Mouse (Mus musculus) forebrain, embryonic 10.5 days (tissue): Measurements from ENCODE around the gene Myo5c. TPM values are rescaled to one million over a fixed set of nuclear protein-coding genes. Genes with fewer than 3 reads are reported as not detected.

Experiments used
- DNase-seq: peaks from one replicate; pipeline ENCODE4 v3.0.0-alpha.2; 2017; ENCODE audit warnings: low spot score; ENCODE audit errors: extremely low spot score
- H3K27ac ChIP-seq: fragments of 300-500 bp; sonication (generic); 2 replicates; pipeline ENCODE4 v1.5.1; 2016; ENCODE audit warnings: mild to moderate bottlenecking
- H3K27me3 ChIP-seq: fragments of 300-500 bp; sonication (generic); 2 replicates; pipeline ENCODE4 v1.6.1; 2016; ENCODE audit warnings: mild to moderate bottlenecking; ENCODE audit not compliant: poor library complexity, severe bottlenecking
- H3K36me3 ChIP-seq: fragments of 300-500 bp; sonication (generic); replicated peaks from 2 replicates; pipeline ENCODE4 v1.6.1; 2016; ENCODE audit warnings: mild to moderate bottlenecking, moderate library complexity
- H3K4me1 ChIP-seq: fragments of 300-500 bp; sonication (generic); 2 replicates; pipeline ENCODE4 v1.6.1; 2016
- H3K4me3 ChIP-seq: fragments of 300-500 bp; sonication (generic); 2 replicates; pipeline ENCODE4 v1.5.1; 2016; ENCODE audit warnings: mild to moderate bottlenecking, moderate library complexity
- H3K9me3 ChIP-seq: fragments of 300-500 bp; sonication (generic); 2 replicates; pipeline ENCODE4 v1.6.1; 2016; ENCODE audit warnings: mild to moderate bottlenecking, moderate library complexity
- WGBS: fragments of 180-500 bp; shearing (Covaris S2); methylation state at CpG from one replicate; pipeline ENCODE4 v1.1.7; 2016; 5-methylcytosine and 5-hydroxymethylcytosine counted together
- polyA plus RNA-seq: library from polyadenylated mRNA; unstranded; fragments of >200 nt; fragmentation: Nextera tagmentation; extraction: Ambion mirVana; gene quantifications from 2 replicates; pipeline ENCODE4 v1.2.1, GENCODE M21; 2016

The Myo5c gene
- polyA plus RNA-seq, 1 experiment from 2014 or later = 0.61 TPM

DNA sequence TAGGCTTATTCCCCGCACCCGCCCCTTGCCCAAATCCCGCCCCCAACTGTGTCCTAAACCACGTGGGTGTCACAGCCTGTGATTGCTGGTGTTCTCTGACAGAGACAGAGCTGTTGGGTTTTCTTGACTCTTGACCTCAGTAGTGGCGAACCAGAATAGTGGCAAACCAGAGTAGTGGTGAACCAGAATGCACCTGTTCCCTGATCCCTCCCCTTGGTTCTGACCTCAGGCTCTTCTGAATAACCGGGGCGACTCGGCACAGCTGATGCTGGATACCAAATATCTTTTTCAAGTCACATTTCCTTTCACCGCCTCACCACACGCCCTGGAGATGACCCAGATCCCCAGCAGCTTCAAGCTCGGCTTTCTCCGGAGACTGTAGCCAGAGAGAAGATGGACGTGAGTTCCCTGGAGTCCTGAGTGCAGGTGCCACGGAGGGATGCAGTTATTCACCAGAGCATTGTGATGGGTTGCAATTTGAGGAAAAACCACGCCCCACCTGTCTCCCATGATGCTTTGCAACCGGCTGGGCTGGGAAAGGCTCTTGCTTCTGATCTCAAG, 72.0 kb downstream of the Myo5c start:
- no peak overlapping the region for H3K27ac ChIP-seq
- DNase-seq = no peak
- H3K9me3 ChIP-seq = no peaks in the 10 kb centered on the region
- H3K27me3 ChIP-seq = no peaks in the 10 kb centered on the region
- peak overlapping the region; percentile 32 for H3K4me3 ChIP-seq
- no peaks in the 10 kb centered on the region for H3K36me3 ChIP-seq
- 35% methylated on average over 16 of the region's 16 CpGs for WGBS
- peaks cover 9% of the 10 kb centered on the region for H3K4me1 ChIP-seq

DNA sequence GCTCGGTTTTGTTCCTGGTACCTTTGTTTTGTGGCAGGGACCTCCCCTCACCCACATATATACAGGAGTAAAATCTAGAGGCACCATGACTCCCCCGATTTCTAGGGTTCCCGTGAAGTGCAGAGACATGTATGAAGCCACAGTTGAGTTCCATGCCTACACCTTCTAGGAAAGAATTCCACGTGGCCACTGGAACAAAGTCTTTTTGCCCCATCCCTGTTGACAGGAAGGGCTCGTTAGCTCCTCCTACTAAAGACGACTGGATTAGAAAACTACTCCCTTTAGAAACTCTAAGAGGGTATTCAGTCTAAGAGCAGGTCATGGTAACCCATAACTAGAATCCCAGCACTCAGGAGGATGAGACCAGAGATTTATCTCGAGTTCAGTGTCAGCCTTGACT, 72.5 kb downstream of the Myo5c start:
- H3K4me1 ChIP-seq = peaks cover 9% of the 10 kb centered on the region
- 41% methylated on average over 7 of the region's 7 CpGs for WGBS
- no peaks in the 10 kb centered on the region for H3K27me3 ChIP-seq
- peak overlapping the region; percentile 32 for H3K4me3 ChIP-seq
- no peaks in the 10 kb centered on the region for H3K36me3 ChIP-seq
- H3K27ac ChIP-seq = no peak overlapping the region
- no peaks in the 10 kb centered on the region for H3K9me3 ChIP-seq
- DNase-seq = no peak

DNA sequence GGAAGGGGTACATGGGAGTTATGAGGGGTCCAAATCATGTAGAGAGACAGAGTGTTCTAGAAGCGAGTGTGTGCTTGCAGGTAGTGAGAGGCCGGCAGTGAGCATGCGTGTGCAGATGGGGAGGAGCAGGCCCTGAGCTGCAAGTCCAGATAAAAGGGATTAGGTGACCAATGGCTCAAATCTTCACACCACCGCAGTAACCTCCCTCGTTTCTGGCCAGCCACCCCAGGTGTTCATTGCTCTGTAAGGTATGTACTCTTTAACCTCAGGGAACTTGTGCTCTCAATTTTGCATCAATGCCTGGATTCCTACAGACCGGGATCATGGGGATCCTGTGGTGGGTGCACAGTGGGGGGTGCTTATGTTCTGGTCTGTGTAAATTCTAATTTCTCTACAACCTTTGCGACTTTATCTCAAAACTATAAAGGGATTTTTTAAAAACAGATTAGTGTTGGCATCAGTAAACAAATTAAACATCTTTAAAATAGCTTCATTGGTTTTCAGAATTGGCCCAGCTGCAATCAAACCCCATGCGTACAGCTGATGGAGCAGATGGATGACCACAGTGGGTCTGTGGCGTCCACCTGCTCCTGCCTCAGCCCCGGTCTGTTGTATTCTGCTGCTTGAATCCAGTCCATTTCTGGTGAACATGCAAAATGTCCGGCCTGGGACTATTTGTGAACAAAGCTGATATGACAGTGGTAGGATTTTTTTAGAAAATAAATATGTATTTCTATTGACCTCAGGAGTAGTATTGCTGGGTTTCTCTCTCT, 74.5 kb downstream of the Myo5c start, which contains the start of gene Gnb5:
Gnb5 (plus strand) TSS at position 163 of the 773 bp plus-strand sequence.
- Histone ChIP-seq H3K4me3 (no peak within 1 kb of the TSS), H3K27me3 (no peaks in the 10 kb centered on the region), H3K36me3 (no peaks in the 10 kb centered on the region), H3K4me1 (peaks cover 9% of the 10 kb centered on the region), H3K9me3 (no peaks in the 10 kb centered on the region), H3K27ac (no peak within 1 kb of the TSS)
- no peak for DNase-seq
- WGBS = 82% methylated on average over 11 of the region's 11 CpGs

DNA sequence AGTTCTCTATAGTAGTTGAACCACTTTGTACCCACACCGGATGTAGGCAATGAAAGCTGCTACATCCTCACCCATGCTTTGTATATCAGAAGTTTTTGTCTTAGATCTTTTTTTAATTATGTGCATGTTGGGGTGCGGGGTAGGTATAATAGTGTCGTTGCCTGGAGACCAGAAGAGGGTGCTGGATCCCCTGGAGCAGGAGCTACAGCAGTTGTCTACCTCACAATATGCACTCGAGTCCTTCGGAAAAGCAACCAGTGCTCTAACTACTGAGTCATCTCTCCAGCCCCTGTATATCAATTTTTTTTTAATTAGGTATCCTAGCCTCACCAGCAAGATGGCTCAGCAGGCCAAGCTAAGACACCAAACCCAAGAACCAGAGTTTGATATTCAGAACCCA, 75.2 kb downstream of the Myo5c start:
- Histone ChIP-seq H3K36me3 (no peaks in the 10 kb centered on the region), H3K4me3 (no peak overlapping the region), H3K27me3 (no peaks in the 10 kb centered on the region), H3K27ac (no peak overlapping the region), H3K9me3 (no peaks in the 10 kb centered on the region), H3K4me1 (peaks cover 9% of the 10 kb centered on the region)
- no peak for DNase-seq
- 94% methylated on average over 5 of the region's 5 CpGs for WGBS

DNA sequence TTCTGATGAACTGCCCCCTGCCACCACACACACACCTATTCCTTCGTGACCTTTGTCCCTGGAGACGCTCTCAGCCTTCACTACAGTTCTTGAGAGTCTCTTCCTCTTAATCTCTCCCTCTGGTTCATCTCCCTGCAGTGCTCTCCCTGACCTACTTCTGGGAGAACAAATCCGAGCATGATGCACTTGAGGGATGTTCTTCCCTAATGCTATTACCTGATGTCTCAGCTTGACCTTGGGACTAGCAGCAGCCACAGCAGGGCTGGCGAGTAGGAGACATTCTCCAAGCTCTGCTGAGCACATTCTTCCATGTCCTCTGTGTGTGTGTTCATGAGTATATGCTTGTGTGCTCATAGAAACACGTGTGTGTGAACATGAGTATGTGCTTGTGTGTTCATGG, 76.8 kb downstream of the Myo5c start:
- DNase-seq = no peak
- Histone ChIP-seq H3K27me3 (no peaks in the 10 kb centered on the region), H3K36me3 (no peaks in the 10 kb centered on the region), H3K4me1 (peaks cover 15% of the 10 kb centered on the region), H3K9me3 (no peaks in the 10 kb centered on the region), H3K4me3 (no peak overlapping the region), H3K27ac (no peak overlapping the region)
- WGBS = 74% methylated on average over 5 of the region's 5 CpGs

DNA sequence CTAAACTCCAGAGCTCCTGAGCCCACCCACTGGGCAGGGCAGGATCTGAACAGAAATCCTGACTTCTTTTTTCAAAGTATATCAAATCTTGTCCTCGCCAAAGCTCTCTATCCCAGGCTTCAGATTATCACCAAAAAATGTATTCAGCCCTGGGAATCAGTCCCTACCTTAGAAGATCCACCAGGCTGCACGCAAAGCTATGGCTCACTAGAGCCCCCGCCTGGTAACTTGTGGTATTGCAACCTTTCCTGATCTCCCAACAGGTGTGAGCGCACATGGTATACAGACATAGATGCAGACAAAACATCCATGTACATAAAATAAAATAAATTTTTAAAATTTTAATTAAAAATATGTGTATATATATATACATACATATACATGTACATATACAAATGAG, 80.2 kb downstream of the Myo5c start:
- WGBS = 19% methylated on average over 4 of the region's 4 CpGs
- no peaks in the 10 kb centered on the region for H3K9me3 ChIP-seq

DNA sequence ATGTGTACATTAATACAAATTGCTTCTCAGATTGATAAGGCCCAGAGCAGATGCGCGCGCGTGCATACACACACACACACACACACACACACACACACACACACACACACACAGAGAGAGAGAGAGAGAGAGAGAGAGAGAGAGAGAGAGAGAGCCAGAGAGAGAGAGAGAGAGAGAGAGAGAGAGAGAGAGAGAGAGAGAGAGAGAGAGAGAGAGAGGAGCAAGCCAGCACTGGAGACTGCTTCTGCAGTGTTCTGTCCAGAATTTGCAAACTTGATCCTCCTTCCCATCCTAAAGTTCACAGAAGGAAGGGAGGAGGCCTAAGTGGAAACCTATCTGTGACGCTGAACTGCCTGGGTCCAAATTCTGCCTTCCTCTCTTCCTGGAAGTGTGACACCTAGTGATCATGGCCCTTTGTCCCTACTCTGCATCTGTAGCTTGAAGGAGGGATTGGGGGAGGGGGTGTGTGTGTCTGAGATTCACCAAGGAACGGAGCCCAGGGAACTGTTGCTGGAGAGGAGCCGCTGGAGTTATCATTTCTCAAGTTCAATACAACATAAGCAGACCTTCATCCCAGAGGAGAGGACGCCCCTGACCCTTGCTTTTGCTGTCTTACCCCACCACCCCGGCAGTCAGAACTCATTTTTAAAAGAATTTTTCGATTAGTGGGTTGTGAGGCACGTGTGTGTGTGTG, 81.5 kb downstream of the Myo5c start:
- peaks cover 31% of the 10 kb centered on the region for H3K4me1 ChIP-seq
- peak overlapping the region; percentile 87 for H3K27ac ChIP-seq
- H3K9me3 ChIP-seq = no peaks in the 10 kb centered on the region
- WGBS = 34% methylated on average over 11 of the region's 11 CpGs
- peak overlapping the region; percentile 71 for H3K4me3 ChIP-seq
- DNase-seq = no peak
- H3K27me3 ChIP-seq = no peaks in the 10 kb centered on the region
- 0 out of 2 replicates have a peak, but pooled peaks cover 3% of the 10 kb centered on the region for H3K36me3 ChIP-seq

More for the DNA sequence above, 80.2 kb downstream of the Myo5c start:
- Histone ChIP-seq H3K36me3 (no peaks in the 10 kb centered on the region), H3K4me3 (no peak overlapping the region), H3K4me1 (peaks cover 31% of the 10 kb centered on the region), H3K27ac (no peak overlapping the region), H3K27me3 (no peaks in the 10 kb centered on the region)
- peak; percentile 73 for DNase-seq

DNA sequence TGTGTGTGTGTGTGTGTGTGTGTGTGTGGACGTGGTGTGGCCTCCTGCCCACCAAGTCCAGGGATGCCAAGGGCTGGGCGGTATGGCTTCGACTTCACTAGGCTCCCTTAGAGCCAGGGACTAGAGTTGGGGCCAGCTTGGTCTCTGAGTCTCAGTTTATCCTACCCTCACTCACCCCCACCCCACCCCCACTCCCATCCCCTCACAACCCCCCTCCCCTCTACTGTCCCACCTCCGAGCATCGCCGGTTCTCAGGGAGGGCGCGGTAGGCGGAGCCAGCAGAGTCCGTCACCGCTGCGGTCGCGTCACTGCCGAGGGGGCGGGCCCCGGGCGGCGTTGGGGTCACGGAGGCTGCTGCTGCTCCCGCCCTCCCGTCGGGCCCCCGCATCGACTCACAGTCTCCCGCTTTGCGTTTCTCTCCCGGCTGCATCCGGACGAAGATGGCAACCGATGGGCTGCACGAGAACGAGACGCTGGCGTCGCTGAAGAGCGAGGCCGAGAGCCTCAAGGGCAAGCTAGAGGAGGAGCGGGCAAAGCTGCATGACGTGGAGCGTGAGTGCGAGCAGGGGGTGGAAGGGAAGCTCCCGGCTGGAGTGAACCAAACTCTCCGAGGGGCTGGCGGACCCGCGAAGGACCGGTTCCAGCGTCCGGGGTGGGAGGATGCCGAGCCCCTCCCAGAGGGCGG, 82.2 kb downstream of the Myo5c start:
- no peaks in the 10 kb centered on the region for H3K9me3 ChIP-seq
- H3K27me3 ChIP-seq = no peaks in the 10 kb centered on the region
- WGBS = under 1% methylated on average over 52 of the region's 52 CpGs
- peaks cover 31% of the 10 kb centered on the region for H3K4me1 ChIP-seq
- H3K4me3 ChIP-seq = peak overlapping the region; percentile 71
- DNase-seq = peak; percentile 85
- H3K36me3 ChIP-seq = 0 out of 2 replicates have a peak, but pooled peaks cover 3% of the 10 kb centered on the region
- H3K27ac ChIP-seq = peak overlapping the region; percentile 87

DNA sequence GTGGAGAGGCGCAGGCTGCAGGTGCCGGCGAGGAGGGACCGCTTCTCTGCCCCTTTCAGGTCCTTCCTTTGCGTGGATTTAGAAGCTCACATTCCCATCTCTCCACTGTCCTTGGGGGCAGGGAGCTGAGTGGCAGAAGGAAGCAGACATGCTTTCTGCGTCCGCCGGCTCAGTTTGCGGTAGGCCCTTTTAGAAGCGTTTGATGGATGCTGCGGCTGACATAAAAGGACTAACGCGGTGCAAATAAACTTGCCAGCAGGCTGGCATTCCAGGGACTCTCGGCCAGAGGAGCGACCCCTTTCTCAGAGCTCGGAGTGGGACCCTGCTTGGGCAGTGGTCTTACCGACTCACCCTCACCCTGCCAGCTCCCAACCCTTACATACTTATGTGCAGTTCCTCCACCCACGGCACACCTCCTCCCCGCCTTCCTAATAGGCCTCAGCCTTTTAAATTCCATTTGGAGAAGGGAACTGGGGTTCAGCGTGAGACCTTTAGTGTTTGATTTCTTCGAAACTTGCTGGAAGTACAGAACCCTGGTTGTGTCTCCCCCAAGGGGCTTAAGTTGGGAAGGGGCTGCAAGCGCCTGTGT, 82.8 kb downstream of the Myo5c start:
- WGBS = 2% methylated on average over 22 of the region's 22 CpGs
- peaks cover 31% of the 10 kb centered on the region for H3K4me1 ChIP-seq
- peak overlapping the region; percentile 71 for H3K4me3 ChIP-seq
- H3K27ac ChIP-seq = peak overlapping the region; percentile 87
- H3K9me3 ChIP-seq = no peaks in the 10 kb centered on the region
- no peaks in the 10 kb centered on the region for H3K27me3 ChIP-seq
- 0 out of 2 replicates have a peak, but pooled peaks cover 3% of the 10 kb centered on the region for H3K36me3 ChIP-seq
- no peak for DNase-seq

DNA sequence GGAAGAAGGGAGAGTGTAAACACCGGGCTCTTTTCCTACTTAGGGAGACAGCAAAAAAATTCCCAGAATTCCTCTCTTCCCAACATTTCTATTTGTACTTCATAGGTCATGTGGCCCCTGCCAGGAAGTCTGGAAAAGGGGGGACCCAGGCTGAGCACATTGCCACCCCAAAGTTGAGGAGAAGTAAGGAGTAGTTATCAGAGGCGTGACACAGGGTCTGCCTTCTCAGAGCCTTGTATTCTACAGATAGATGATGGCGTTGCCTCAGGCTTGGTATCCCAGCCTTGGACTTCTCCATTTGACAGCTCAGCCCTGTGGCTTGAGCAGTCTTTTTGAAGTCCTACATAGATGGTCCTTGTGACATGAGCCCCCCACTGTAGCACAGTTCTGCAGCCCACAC, 83.4 kb downstream of the Myo5c start:
- H3K27me3 ChIP-seq = no peaks in the 10 kb centered on the region
- no peak overlapping the region for H3K27ac ChIP-seq
- H3K4me3 ChIP-seq = peak overlapping the region; percentile 71
- 0 out of 2 replicates have a peak, but pooled peaks cover 3% of the 10 kb centered on the region for H3K36me3 ChIP-seq
- WGBS = 80% methylated on average over 3 of the region's 3 CpGs
- no peaks in the 10 kb centered on the region for H3K9me3 ChIP-seq
- no peak for DNase-seq
- peaks cover 31% of the 10 kb centered on the region for H3K4me1 ChIP-seq

DNA sequence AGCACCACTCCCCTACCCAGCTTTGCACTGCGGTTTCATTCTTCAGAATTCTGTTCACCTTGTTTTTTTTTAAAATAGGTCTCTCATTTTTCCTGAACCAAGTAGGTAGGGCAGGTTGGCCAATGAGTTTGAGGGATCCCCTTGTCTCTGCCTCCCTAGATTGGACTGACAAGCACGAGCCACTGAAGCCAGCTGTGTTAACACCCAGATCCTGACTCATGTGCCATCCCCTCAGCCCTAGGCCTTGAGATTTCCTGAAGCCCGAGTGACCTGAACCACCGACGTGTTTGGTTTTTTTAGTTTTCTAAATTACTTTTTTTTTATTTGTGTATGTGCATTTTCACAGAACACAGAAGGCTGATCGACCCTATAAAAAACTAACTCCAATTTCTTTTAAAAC, 85.0 kb downstream of the Myo5c start:
- H3K27me3 ChIP-seq = no peaks in the 10 kb centered on the region
- no peak overlapping the region for H3K4me3 ChIP-seq
- H3K4me1 ChIP-seq = peaks cover 31% of the 10 kb centered on the region
- DNase-seq = no peak
- WGBS = 92% methylated on average over 6 of the region's 6 CpGs
- no peak overlapping the region for H3K27ac ChIP-seq
- H3K9me3 ChIP-seq = no peaks in the 10 kb centered on the region
- 0 out of 2 replicates have a peak, but pooled peaks cover 3% of the 10 kb centered on the region for H3K36me3 ChIP-seq

DNA sequence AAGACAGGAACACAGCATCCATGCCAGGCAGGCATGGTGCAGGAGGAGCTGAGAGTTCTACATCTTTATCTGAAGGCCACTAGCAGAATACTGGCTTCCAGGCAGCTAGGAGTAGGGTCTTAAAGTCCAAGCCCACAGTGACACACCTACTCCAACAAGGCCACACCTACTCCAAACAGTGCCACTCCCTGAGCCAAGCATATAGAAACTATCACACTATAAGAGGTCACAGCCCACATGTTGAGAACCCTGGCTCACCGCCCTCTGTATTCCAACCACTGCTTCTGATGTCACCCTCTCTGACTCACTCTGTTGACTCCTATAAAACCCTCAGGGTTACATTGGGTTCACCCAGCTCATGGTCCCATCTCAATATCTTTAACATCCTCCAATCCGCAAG, 86.4 kb downstream of the Myo5c start:
- Histone ChIP-seq H3K27me3 (no peaks in the 10 kb centered on the region), H3K9me3 (no peaks in the 10 kb centered on the region), H3K4me3 (no peak overlapping the region), H3K27ac (no peak overlapping the region), H3K4me1 (peaks cover 28% of the 10 kb centered on the region), H3K36me3 (0 out of 2 replicates have a peak, but pooled peaks cover 3% of the 10 kb centered on the region)
- WGBS = 97% methylated on average over 2 of the region's 2 CpGs
- no peak for DNase-seq
